Mouse (Mus musculus): ENCODE measurements around the gene Sema4c. TPM values are rescaled to one million over a fixed set of nuclear protein-coding genes. Genes with fewer than 3 reads are reported as not detected.

The Sema4c gene
- polyA plus RNA-seq, 1 experiment from 2014 or later: 3.9 TPM

DNA sequence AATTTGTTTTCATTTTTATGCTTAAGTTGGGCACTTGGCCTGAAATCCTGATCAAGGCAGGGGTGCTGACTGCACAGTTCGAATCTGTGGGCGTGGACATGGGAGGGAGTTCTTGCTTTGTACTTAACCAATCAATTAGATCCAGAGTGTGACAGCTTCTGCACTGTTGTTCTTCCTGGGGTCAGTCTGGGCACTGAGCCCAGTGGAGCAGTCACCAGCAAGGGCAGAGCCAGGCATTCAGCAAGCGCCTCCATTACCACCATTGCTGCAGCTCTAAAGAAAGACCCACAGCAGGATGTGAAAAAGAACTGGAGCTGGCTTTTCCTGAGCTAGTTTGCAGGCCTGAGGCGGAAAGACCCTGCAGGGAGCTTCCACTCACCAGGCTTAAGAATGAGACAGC is 38.0 kb upstream of the Sema4c start:
- no peak for TF ChIP-seq CTCF (IDR thresholded peaks at IDR 0.05; ENCODE audit: low read depth)
- H3K4me1 ChIP-seq (replicated peaks; ENCODE audit: control insufficient read depth, insufficient read depth, low read length): no peaks in the 10 kb centered on the region
- no peak overlapping the region for H3K27ac ChIP-seq (ENCODE audit: low read depth, low read length)
- H3K9me3 ChIP-seq (ENCODE audit: control insufficient read depth): no peaks in the 10 kb centered on the region
- H3K4me3 ChIP-seq (ENCODE audit: low read depth, low read length): no peak overlapping the region
- H3K4me2 ChIP-seq (replicated peaks; ENCODE audit: low read depth): no peak overlapping the region
- 52% methylated on average over 4 of the region's 4 CpGs for WGBS
- H3K36me3 ChIP-seq (ENCODE audit: control insufficient read depth, insufficient read depth): no peaks in the 10 kb centered on the region
- H3K27me3 ChIP-seq (replicated peaks; ENCODE audit: control insufficient read depth, insufficient read depth, low read length): no peaks in the 10 kb centered on the region
- 0 out of 2 replicates have a peak, but pooled peaks have one; percentile 37 for ATAC-seq
- no peak overlapping the region for H3K9ac ChIP-seq (ENCODE audit: low read depth, low read length)

DNA sequence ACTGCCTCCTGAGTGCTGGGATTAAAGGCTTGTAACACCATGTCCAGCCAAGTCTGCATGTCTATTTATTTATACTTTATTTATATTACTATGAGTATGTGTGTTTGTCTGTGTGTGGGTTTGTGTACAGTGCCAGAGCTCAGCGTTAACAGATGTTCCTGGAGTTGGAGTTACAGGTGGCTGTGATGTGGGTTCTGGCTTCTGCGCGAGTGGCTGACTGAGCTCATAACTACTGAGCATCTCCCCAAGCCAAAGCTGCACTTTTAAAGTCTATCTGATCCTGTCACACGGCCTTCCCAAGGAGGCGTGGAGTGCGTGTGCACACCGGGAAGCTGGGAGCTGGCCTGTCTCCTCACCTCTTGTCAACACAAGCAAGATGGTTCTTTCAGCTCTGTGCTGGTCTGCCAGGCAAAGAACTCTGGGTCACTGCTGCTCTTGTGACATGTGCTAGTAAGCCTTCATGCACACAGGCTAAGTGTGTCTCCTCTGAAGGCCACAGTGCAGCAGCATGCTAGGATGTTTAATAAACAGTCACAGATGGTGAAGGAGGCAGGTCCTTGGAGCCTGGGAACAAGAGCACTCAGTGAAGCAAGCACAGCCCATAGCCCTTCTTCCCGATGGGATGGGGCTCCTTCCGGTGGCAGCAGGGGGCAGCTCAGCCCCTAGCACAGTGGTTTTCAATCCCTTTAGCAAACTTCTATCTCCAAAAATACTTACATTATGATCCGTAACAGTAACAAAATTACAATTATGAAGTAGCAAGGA is 37.2 kb upstream of the Sema4c start:
- Histone ChIP-seq H3K27me3 (replicated peaks; ENCODE audit: control insufficient read depth, insufficient read depth, low read length) (no peaks in the 10 kb centered on the region), H3K9ac (ENCODE audit: low read depth, low read length) (no peak overlapping the region), H3K4me1 (replicated peaks; ENCODE audit: control insufficient read depth, insufficient read depth, low read length) (no peaks in the 10 kb centered on the region), H3K36me3 (ENCODE audit: control insufficient read depth, insufficient read depth) (no peaks in the 10 kb centered on the region), H3K27ac (ENCODE audit: low read depth, low read length) (no peak overlapping the region), H3K9me3 (ENCODE audit: control insufficient read depth) (no peaks in the 10 kb centered on the region), H3K4me3 (ENCODE audit: low read depth, low read length) (no peak overlapping the region), H3K4me2 (replicated peaks; ENCODE audit: low read depth) (no peak overlapping the region)
- whole genome bisulfite sequencing: 54% methylated on average over 10 of the region's 10 CpGs
- ATAC-seq: no peak
- peak; percentile 43 for TF ChIP-seq CTCF (IDR thresholded peaks at IDR 0.05; ENCODE audit: low read depth)

DNA sequence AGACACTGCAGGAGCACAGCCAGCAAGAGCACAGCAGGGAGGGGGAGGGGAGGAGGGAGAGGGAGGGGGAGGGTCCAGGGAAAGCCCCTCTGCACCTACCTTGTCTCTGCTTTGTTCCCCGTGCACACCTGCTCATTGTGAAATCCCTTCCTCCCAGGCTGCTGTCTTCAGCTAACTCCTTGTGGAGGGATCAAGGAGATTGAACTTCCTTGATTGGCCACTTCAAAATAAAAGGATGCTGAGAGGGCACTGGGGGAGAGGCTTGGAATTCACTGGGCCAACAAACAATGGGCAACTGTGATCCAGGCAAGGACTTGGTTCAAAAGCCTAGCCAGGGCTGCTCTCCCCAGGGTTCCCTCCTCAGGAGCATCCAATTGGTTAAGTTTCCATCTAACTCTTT is 35.0 kb upstream of the Sema4c start:
- no peak overlapping the region for H3K27ac ChIP-seq (ENCODE audit: low read depth, low read length)
- ATAC-seq: no peak
- TF ChIP-seq CTCF (IDR thresholded peaks at IDR 0.05; ENCODE audit: low read depth): no peak
- 0 out of 2 replicates have a peak, but pooled peaks cover 8% of the 10 kb centered on the region for H3K4me1 ChIP-seq (replicated peaks; ENCODE audit: control insufficient read depth, insufficient read depth, low read length)
- 57% methylated on average over 1 of the region's 1 CpGs for WGBS
- H3K4me3 ChIP-seq (ENCODE audit: low read depth, low read length): no peak overlapping the region
- H3K36me3 ChIP-seq (ENCODE audit: control insufficient read depth, insufficient read depth): no peaks in the 10 kb centered on the region
- H3K27me3 ChIP-seq (replicated peaks; ENCODE audit: control insufficient read depth, insufficient read depth, low read length): no peaks in the 10 kb centered on the region
- H3K9me3 ChIP-seq (ENCODE audit: control insufficient read depth): no peaks in the 10 kb centered on the region
- no peak overlapping the region for H3K4me2 ChIP-seq (replicated peaks; ENCODE audit: low read depth)
- H3K9ac ChIP-seq (ENCODE audit: low read depth, low read length): no peak overlapping the region

DNA sequence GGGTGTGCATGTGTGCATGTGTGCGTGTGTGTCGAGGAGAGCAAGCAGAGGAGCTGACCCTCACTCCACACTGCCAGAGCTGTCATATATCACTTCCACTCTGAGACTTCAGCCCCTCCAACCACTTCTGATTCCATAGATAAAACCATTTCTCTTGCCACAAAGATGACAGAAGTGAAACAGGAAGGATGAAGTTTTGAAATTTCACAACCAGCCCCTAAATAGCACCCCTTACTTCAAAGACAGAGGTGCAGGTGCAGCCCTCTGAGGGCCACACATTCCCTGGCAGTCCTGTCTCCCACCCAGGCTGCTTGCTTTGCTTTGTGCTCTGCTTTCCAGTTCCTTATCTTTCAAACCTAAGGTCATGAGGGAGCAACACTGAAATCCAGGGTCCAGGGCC is 33.3 kb upstream of the Sema4c start:
- 78% methylated on average over 2 of the region's 2 CpGs for WGBS
- Histone ChIP-seq H3K4me3 (ENCODE audit: low read depth, low read length) (no peak overlapping the region), H3K9me3 (ENCODE audit: control insufficient read depth) (no peaks in the 10 kb centered on the region), H3K4me2 (replicated peaks; ENCODE audit: low read depth) (no peak overlapping the region), H3K36me3 (ENCODE audit: control insufficient read depth, insufficient read depth) (no peaks in the 10 kb centered on the region), H3K4me1 (replicated peaks; ENCODE audit: control insufficient read depth, insufficient read depth, low read length) (0 out of 2 replicates have a peak, but pooled peaks cover 8% of the 10 kb centered on the region), H3K27me3 (replicated peaks; ENCODE audit: control insufficient read depth, insufficient read depth, low read length) (no peaks in the 10 kb centered on the region), H3K27ac (ENCODE audit: low read depth, low read length) (no peak overlapping the region), H3K9ac (ENCODE audit: low read depth, low read length) (no peak overlapping the region)
- no peak for ATAC-seq
- TF ChIP-seq CTCF (IDR thresholded peaks at IDR 0.05; ENCODE audit: low read depth): no peak

DNA sequence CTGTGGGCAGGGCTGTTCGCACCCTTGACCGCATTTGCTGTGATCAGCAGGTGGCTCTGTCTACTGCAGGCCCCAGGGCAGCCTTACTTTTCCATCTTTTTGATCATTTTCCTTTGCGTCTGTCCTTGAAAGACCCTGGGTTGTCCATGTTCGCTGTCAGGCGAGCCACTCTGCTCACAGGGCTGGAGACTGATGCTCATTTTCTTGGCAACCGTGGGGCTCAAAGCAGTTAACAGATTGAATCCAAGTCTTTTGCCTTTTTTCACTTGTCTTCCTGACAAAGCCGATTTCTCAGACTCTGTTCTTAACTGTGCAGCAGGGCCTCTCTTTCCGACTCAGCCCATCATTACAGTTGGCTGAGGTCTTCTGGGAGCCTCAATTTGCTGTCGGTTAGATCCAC is 32.5 kb upstream of the Sema4c start:
- Histone ChIP-seq H3K27ac (ENCODE audit: low read depth, low read length) (no peak overlapping the region), H3K36me3 (ENCODE audit: control insufficient read depth, insufficient read depth) (no peaks in the 10 kb centered on the region), H3K4me2 (replicated peaks; ENCODE audit: low read depth) (no peak overlapping the region), H3K4me1 (replicated peaks; ENCODE audit: control insufficient read depth, insufficient read depth, low read length) (0 out of 2 replicates have a peak, but pooled peaks cover 8% of the 10 kb centered on the region), H3K27me3 (replicated peaks; ENCODE audit: control insufficient read depth, insufficient read depth, low read length) (no peaks in the 10 kb centered on the region), H3K9ac (ENCODE audit: low read depth, low read length) (no peak overlapping the region), H3K4me3 (ENCODE audit: low read depth, low read length) (no peak overlapping the region), H3K9me3 (ENCODE audit: control insufficient read depth) (no peaks in the 10 kb centered on the region)
- WGBS: 69% methylated on average over 9 of the region's 9 CpGs
- no peak for ATAC-seq
- TF ChIP-seq CTCF (IDR thresholded peaks at IDR 0.05; ENCODE audit: low read depth): no peak

DNA sequence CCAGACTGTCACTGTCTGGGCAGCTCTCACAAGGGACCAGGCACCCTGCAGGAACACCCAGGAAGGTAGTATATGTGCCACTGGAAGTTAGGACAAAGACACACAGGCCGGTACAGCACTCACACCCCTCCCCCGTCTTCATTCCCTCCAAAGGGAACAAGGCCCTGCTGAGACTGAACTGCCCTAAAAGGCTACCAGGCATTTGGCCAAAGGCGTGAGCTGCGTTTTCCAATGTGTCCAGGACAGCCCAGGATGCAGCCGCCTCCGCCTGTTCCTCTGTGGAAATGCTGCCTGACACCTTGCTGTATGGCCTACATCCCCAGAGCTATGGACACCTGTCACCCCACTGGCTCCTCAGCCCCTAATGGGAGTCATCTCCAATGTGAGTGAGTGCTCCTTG is 31.3 kb upstream of the Sema4c start:
- ATAC-seq: peak; percentile 46; the same call in 1 of the 2 replicates
- Histone ChIP-seq H3K9me3 (ENCODE audit: control insufficient read depth) (no peaks in the 10 kb centered on the region), H3K9ac (ENCODE audit: low read depth, low read length) (no peak overlapping the region), H3K36me3 (ENCODE audit: control insufficient read depth, insufficient read depth) (no peaks in the 10 kb centered on the region), H3K4me2 (replicated peaks; ENCODE audit: low read depth) (no peak overlapping the region), H3K27me3 (replicated peaks; ENCODE audit: control insufficient read depth, insufficient read depth, low read length) (no peaks in the 10 kb centered on the region), H3K27ac (ENCODE audit: low read depth, low read length) (peak overlapping the region; percentile 57; the same call in 1 of the 2 replicates), H3K4me3 (ENCODE audit: low read depth, low read length) (no peak overlapping the region), H3K4me1 (replicated peaks; ENCODE audit: control insufficient read depth, insufficient read depth, low read length) (0 out of 2 replicates have a peak, but pooled peaks cover 8% of the 10 kb centered on the region)
- WGBS: 62% methylated on average over 6 of the region's 6 CpGs
- TF ChIP-seq CTCF (IDR thresholded peaks at IDR 0.05; ENCODE audit: low read depth): no peak

All from intestine, postnatal 0 days (tissue).